Mouse (Mus musculus) splenic B cell, adult 2 months (primary cell): Measurements from ENCODE around the gene Rcvrn.

Experiments
- DNase-seq: peaks from one replicate; pipeline ENCODE4 v3.0.0-alpha.2; 2011; ENCODE audit warnings: low read depth, low spot score
- H3K27me3 ChIP-seq: 2 replicates; pipeline ENCODE4 v1.6.1; 2012; ENCODE audit warnings: mild to moderate bottlenecking, low read length, moderate library complexity, mixed read lengths; ENCODE audit not compliant: control insufficient read depth, poor library complexity, insufficient read depth, severe bottlenecking
- H3K36me3 ChIP-seq: 2 replicates; pipeline ENCODE4 v1.6.1; 2012; ENCODE audit warnings: mild to moderate bottlenecking, low read length, moderate library complexity, mixed read lengths; ENCODE audit not compliant: control insufficient read depth, poor library complexity, insufficient read depth, severe bottlenecking

The Rcvrn gene

DNA sequence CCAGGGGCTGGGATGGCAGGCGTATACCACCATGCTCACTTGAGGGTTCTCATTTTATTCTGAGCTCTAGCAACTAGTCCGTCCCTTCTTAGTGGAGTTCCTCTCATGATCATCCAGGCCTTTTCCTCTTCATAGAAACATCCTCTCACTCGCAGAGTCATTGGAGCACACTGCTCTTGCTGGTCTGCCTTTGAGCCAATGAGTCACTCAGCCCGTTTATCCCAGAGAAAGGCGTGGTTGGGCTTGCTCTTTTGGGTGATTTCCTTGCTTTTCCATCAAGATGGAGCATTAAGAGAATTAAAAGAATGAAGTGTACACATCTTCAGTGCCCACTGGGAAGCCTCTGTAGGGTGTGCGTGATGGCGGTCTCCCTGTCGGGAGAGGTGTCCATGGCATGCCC, 33.7 kb upstream of the Rcvrn start:
- Histone ChIP-seq H3K27me3 (no peaks in the 10 kb centered on the region), H3K36me3 (no peaks in the 10 kb centered on the region)
- DNase-seq, result no peak

DNA sequence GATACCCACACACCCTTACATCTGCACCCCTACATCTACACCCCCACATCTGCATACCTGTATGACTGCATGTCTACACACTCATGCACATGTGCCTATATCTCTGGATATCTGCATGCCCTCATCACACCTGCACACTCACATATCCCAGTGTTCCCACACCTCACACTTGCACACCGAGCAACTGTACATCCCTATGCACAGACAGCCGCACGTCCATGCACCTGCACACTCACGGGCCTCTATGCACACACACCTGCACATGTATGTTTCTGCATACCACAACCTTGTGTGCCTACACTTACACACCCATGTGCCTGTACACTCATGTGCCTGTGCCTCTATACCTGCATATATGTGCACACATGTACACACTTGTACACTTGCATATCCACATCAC, 31.7 kb upstream of the Rcvrn start:
- Histone ChIP-seq H3K27me3 (no peaks in the 10 kb centered on the region), H3K36me3 (no peaks in the 10 kb centered on the region)
- no peak for DNase-seq

DNA sequence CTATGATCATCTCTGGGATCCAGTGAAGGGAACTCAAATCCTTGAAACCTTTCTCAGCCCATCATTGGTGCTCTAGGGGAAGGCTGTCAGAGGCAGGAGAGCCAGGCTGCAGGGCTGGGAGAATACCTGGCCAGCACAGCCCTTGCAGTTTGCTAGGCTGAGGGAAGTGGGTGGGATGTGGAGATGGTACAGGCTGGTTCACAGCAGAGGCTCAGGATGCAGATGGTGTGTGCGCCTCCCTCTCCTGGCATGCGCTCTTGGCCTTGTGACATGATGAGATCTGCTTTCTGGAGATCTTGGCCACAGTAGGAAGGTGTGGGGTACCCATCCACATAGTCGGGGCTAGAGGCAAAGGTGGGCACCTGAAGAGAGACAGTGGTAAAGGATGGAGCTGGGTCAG, 30.9 kb upstream of the Rcvrn start:
- DNase-seq, result no peak
- Histone ChIP-seq H3K27me3 (no peaks in the 10 kb centered on the region), H3K36me3 (no peaks in the 10 kb centered on the region)

DNA sequence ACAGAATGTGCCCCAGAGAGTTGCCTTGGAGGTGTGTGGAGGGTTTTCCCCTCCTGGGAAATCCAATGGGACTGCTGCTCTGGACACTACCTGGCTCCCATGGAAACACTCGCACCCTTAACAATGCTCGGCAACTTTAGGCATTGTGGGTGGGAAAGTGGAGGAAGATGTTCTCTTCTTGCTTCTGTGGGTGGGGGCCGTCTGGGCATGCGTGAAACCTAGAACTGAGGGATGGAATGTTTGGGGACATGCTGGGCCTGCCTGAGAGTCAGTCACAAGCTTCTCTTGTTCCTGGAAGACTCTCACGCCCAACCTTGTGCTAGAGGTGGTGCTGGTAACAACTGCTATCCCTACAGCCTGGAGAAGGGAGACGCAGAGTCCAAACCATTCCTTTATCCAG, 30.2 kb upstream of the Rcvrn start:
- DNase-seq, result no peak
- Histone ChIP-seq H3K27me3 (no peaks in the 10 kb centered on the region), H3K36me3 (no peaks in the 10 kb centered on the region)

DNA sequence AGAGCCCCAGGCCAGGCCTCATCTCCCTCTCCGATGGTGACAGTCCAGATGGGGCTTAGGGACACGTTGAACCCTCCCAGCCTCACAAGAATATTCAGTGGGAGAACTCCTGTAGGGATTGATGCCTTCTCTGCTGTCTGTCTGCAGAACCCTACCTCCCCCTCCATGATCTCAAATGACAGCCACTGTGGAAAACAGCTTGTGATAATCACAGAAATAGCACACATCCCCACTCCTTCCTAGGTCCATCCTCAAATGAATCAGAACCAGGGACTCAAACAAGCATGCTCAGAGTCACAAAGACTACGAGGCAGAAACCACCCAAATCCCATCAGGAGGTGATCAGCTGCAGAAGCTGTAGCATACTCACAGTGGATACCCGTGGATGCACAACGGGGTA, 29.0 kb upstream of the Rcvrn start:
- Histone ChIP-seq H3K27me3 (no peaks in the 10 kb centered on the region), H3K36me3 (no peaks in the 10 kb centered on the region)
- DNase-seq, result no peak

DNA sequence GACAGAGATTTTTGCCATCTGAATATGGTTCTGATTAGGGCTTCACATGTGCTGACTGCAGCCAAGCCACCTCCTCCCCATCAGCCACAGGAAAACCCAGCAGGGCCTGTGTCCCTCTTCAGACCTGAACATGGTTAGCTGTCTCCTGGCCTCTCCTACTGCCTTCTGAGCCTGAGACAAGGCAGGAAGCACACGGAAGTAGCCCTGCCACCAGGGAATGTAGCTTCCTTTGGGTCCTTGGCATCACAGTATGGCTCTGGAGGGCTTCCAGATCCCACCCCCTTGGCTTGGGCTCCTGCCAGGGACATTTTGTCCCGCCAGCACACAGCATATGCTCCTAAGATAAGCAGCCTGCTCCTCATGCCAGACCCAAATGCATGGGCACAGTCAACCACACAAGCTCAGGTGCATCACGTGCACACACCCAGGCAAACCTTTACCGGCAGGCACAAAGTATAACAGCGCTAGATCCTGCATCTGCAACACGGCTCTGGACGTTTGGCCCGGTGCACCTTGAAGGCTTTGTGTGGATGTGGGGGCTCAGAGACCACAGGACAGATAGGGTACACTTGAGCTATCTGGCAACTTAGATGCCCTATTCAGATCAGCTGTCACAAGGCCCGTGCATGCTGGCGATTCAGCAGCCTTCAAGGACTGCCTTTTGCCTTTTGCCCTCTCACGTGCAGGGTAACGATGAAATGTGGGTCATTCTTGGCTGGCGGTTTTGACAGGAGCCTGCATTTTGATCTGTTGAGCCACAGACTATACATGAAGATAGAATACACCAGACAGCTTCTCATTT, 27.4 kb upstream of the Rcvrn start:
- DNase-seq, result no peak
- H3K36me3 ChIP-seq, result no peaks in the 10 kb centered on the region
- H3K27me3 ChIP-seq, result no peaks in the 10 kb centered on the region

DNA sequence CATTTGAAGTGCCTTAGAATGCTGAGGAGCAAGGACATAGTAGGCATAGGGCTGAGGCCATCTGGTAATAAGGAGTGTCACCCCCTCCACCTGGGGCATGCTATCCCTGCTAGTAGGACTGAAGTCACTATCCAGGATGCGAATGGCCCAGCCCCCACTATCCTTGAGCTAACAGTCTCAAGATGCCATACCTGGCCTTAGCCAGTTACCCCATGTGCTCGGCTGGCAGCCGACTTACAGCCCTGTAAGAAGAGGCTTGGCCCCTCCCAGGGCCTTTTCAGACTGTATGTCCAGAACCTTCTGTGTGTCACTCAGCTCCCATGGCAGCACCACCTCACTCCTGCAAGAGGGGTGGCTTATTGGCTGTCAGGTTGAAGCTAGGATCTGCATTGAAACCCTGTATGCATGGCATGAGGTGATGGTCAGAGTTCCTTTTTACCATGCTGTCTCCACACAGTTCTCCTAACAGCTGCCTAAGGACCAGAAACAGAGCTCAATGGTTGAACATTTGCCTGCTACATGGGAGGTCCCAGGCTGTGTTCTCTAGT, 26.6 kb upstream of the Rcvrn start:
- DNase-seq, result no peak
- no peaks in the 10 kb centered on the region for H3K36me3 ChIP-seq
- no peaks in the 10 kb centered on the region for H3K27me3 ChIP-seq

DNA sequence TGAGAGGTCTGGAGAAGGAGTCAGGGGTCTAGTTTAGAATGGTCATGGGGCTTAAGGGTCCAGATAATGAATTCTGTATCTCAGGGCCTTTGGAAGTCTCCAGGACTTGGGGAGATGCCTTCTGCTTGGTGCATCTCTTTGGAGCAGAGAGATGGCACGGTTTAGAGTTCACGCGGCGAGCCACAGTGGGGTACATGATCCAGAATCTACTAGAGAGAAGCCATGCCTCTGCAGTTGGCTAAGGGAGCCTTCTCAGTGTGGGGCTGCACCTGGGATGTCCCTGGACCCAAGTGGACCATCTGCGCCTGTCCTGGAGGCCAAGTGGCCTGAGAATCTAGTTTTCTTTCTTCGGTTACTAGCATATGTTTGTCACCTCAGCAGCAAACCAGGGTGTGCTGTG, 25.1 kb upstream of the Rcvrn start:
- DNase-seq, result no peak
- Histone ChIP-seq H3K27me3 (no peaks in the 10 kb centered on the region), H3K36me3 (no peaks in the 10 kb centered on the region)

DNA sequence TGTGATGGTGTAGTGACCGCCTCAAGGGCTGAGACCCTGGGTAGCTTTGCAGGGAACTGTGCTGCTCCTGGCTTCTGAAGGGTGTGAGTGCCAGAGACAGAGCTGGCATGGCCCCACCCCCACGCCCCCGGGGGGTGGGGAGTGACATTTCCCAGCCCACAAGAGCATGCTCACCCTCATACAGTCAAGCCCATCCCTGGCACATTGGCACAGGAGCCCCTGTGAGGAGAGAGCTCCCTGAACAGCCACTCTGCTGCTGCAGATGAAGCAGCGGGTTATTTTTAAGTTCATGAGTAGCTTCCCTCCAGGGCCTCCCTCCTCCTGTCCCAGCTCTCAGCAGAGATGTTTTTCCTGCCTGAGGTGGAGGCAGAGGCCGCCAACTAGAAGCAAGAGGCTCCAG, 23.0 kb upstream of the Rcvrn start:
- Histone ChIP-seq H3K27me3 (no peaks in the 10 kb centered on the region), H3K36me3 (no peaks in the 10 kb centered on the region)
- DNase-seq, result no peak

DNA sequence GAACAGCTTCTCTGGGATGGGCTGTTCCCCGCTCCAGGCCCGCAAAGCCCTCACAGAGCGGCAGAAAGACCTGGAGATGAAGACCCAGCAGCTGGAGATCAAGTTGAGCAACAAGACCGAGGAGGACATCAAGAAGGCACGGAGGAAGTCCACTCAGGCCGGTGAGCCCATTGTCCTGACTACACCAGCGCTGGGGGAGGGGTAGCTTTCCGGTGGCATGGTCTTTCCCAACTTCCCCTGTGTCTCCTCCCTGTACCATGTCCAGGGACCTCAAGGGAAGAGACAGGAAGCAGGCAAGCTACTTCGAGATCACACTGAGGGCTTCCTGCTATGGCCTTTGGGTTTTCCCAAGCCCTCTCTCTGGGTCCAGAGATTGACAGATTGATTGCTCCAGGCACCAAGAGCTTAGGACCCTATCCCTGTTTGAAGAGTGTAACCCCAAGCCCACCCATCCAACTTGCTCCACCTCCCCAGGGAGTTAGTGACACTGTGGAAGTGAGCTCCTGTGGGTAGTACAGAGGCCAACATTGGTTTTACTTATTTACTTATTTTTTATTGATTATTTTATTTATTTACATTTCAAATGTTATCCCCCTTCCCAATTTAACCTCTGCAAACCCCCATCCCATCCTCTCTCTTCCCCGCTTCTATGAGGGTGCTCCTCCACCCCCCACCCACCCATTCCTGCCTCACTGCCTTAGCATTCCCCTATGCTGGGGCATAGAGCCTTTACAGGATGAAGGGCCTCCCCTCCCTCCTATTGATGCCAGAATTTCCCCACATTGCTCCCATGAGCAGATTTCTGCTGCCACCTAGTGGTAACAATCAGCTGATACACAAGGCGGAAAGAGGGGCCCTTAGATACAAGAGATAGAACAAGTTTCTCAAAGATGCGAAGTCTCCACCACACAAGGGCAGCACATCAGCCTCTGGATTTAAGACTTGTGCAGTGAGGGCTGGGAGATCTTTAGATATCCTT, 19.3 kb upstream of the Rcvrn start:
- Histone ChIP-seq H3K36me3 (no peaks in the 10 kb centered on the region), H3K27me3 (no peaks in the 10 kb centered on the region)
- DNase-seq, result peak; percentile 71

DNA sequence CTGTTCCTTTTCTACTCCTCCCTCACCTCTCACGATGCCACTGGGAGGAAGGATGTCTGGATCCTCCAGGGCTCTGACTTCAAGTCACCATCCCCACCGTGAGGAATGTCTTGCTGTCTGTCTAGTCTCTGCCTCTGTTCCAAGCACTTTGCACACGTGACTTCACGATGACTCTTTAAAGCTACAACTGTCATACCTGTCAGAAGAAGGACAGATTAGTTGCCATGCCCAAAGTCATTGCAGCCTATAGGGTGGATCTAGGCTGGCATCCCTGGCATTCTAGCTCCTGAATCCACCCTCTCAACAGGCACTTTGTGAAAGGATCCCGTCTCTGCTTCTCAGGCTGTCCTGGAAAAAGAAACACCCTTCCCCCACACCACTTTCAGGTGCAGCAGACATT, 15.8 kb upstream of the Rcvrn start:
- no peaks in the 10 kb centered on the region for H3K36me3 ChIP-seq
- no peak for DNase-seq
- H3K27me3 ChIP-seq, result no peaks in the 10 kb centered on the region

DNA sequence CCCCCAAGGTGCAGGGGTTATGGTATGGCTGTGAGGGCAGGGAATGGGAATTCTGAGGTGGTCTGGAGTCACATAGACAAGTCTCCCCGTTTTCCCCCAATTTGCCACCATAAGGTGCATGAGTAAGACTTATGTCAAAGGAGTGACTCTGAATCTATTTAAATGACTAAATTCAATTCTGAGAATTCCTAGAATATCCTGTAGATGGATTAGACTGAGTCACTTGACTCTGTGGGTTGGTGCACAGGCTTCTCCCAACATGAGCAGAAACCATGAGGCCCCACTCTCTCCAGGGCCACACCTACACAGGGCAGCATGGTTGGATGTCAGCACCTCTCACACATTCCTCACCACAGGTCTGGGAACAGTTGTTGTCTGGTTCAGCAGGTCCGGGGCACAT, 15.2 kb upstream of the Rcvrn start:
- Histone ChIP-seq H3K36me3 (no peaks in the 10 kb centered on the region), H3K27me3 (no peaks in the 10 kb centered on the region)
- no peak for DNase-seq

DNA sequence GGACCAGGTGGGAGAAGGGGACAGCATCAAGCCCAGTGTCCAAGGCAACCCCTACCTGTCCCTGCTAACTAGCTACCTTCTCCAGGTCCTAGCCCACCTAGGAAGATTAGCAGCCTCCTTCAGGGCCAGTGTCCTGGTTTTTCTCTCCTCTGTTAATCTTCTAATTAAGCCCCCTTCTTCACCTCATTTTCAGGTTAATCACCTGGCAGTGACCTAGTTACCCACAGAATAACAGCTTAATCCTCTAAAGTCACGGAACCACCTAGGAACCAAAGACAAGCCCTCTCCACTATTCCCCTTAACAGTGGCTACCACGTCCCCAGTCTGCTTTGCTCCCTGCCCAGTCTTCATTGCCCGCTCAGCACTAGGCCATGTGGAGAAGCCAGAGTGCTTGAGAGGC, 13.3 kb upstream of the Rcvrn start:
- no peak for DNase-seq
- Histone ChIP-seq H3K36me3 (no peaks in the 10 kb centered on the region), H3K27me3 (no peaks in the 10 kb centered on the region)

DNA sequence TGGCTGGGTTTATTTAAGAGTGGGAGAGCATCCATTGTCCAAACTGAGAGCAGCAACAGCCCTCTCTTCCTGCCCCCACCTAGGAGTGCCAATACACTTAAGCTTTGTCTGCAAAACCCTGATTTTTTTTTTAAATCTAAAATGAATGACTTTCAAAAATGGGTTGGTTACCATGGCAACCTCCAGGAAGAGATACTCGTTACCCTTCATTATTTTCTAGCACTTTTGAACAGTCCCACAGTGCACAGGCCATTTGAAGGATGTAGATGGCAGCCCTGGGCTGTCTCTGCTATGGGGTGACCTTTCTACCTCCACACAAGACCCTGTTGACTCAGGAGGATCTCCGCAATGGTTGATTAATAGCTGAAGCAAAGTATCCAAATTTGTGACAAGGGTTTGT, 9.0 kb upstream of the Rcvrn start:
- Histone ChIP-seq H3K36me3 (no peaks in the 10 kb centered on the region), H3K27me3 (no peaks in the 10 kb centered on the region)
- no peak for DNase-seq

DNA sequence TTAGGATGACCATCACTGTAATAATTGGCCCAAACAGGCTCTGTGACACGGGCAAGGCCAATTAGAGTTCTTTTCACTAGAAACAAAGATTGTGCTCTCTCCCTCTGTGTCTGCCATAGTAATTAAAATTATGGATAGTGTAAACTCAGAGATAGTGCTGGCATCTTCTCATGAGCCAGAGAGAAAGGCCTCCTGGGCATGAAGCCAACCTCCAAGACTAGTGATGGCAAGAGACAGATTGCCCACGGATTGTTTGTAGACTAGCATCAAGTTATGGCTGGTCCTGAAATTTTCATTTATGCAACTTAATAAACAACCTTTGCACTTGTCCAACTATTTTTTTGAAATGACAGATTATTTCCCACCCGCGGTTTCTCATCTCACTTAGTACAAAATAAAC, 17.9 kb downstream of the Rcvrn start:
- no peaks in the 10 kb centered on the region for H3K27me3 ChIP-seq
- H3K36me3 ChIP-seq, result no peaks in the 10 kb centered on the region
- no peak for DNase-seq
